Mouse (Mus musculus) heart, postnatal 0 days (tissue): ENCODE data around the gene Pitpnm2.

ENCODE experiments used
- CTCF ChIP-seq: IDR thresholded peaks from 2 replicates; pipeline ENCODE4 v1.5.1; 2016; ENCODE audit warnings: antibody characterized with exemption, control low read depth, low read depth
- EP300 ChIP-seq: IDR thresholded peaks from 2 replicates; pipeline ENCODE4 v1.6.1; 2016; ENCODE audit warnings: antibody characterized with exemption, low read depth

- no peak for TF ChIP-seq CTCF
- TF ChIP-seq EP300: no peak
Observed at GRCm38 (mm10) chr5:124200844-124201243, 48.7 kb downstream of the Pitpnm2 start.
